Mouse (Mus musculus): ENCODE data around the gene Tmem47. TPM values are rescaled to one million over a fixed set of nuclear protein-coding genes. Genes with fewer than 3 reads are reported as not detected.

Gene Tmem47
- total RNA-seq (2023), result not detected

GRCm38 (mm10) chrX:81070210-81070803, at the start of gene Tmem47:
Gene Tmem47 (plus strand): TSS chrX:81070698.

Data from monocyte, adult 59 days (primary cell).